Comparison of ENCODE assay signal across 8 mouse cellular contexts in genomic region chr15:89523283-89523832, GRCm38 (mm10). TPM values are rescaled to one million over a fixed set of nuclear protein-coding genes. Genes with fewer than 3 reads are reported as not detected.
DNase-seq lines count a peak whose midpoint lies in the region; ATAC-seq lines count a peak whose summit lies in the region.

No protein-coding gene starts in this region.

- no peak overlapping the region for H3K27ac ChIP-seq in heart, embryonic 13.5 days (replicated peaks)
- no peak overlapping the region for H3K27ac ChIP-seq in heart, embryonic 16.5 days (ENCODE audit: low read length)
- no peak overlapping the region for H3K27ac ChIP-seq in midbrain, embryonic 11.5 days (ENCODE audit: low read depth, low read length)

- peaks cover 54% of the 10 kb centered on the region for H3K27me3 ChIP-seq in heart, embryonic 13.5 days (replicated peaks)
- H3K27me3 ChIP-seq in heart, embryonic 16.5 days (ENCODE audit: control insufficient read depth, insufficient read depth, low read length) = peaks cover 40% of the 10 kb centered on the region
- H3K27me3 ChIP-seq in midbrain, embryonic 11.5 days (ENCODE audit: control insufficient read depth, insufficient read depth, low read length) = peaks cover 25% of the 10 kb centered on the region

- peak overlapping the region; percentile 12; the same call in 1 of the 2 replicates for H3K9ac ChIP-seq in heart, embryonic 13.5 days
- peak overlapping the region; percentile 30; the same call in 1 of the 2 replicates for H3K9ac ChIP-seq in heart, embryonic 16.5 days (ENCODE audit: low read length)
- no peak overlapping the region; the same call in 1 of the 2 replicates for H3K9ac ChIP-seq in midbrain, embryonic 11.5 days (ENCODE audit: low read length)

- 22% methylated on average over 24 of the region's 47 CpGs for WGBS in heart, embryonic 13.5 days
- 17% methylated on average over 42 of the region's 47 CpGs for WGBS in heart, embryonic 16.5 days
- 6% methylated on average over 26 of the region's 47 CpGs for WGBS in midbrain, embryonic 11.5 days

- 0 out of 2 replicates have a peak, but pooled peaks cover 7% of the 10 kb centered on the region for H3K4me1 ChIP-seq in heart, embryonic 13.5 days
- H3K4me1 ChIP-seq in heart, embryonic 16.5 days (ENCODE audit: control insufficient read depth, insufficient read depth, low read length) = peaks cover 4% of the 10 kb centered on the region
- peaks cover 6% of the 10 kb centered on the region for H3K4me1 ChIP-seq in midbrain, embryonic 11.5 days (ENCODE audit: control insufficient read depth, insufficient read depth, low read length)

- peak overlapping the region; percentile 64 for H3K4me3 ChIP-seq in heart, embryonic 13.5 days
- H3K4me3 ChIP-seq in heart, embryonic 16.5 days (ENCODE audit: low read length) = peak overlapping the region; percentile 60
- peak overlapping the region; percentile 50 for H3K4me3 ChIP-seq in midbrain, embryonic 11.5 days (ENCODE audit: low read depth, low read length)

- no peaks in the 10 kb centered on the region for H3K9me3 ChIP-seq in heart, embryonic 13.5 days
- no peaks in the 10 kb centered on the region for H3K9me3 ChIP-seq in heart, embryonic 16.5 days (replicated peaks; ENCODE audit: control insufficient read depth, low read length)
- H3K9me3 ChIP-seq in midbrain, embryonic 11.5 days (ENCODE audit: control insufficient read depth, low read length) = no peaks in the 10 kb centered on the region

- DNase-seq in heart, postnatal 4 days = no peak
- DNase-seq in cerebellum, adult 9-11 months = peak; percentile 81
- DNase-seq in midbrain, embryonic 11.5 days (ENCODE audit: low spot score, missing footprints) = peak; percentile 87
- DNase-seq in urinary bladder, postnatal 25 days (ENCODE audit: low spot score) = no peak
- DNase-seq in layer of hippocampus, postnatal 14 days (ENCODE audit: low spot score in 2 of 2) = no peak
- no peak for DNase-seq in frontal cortex, postnatal 36 days (ENCODE audit: low spot score in 2 of 2)

- peak overlapping the region; percentile 85 for H3K4me2 ChIP-seq in heart, embryonic 13.5 days
- peak overlapping the region; percentile 89 for H3K4me2 ChIP-seq in heart, embryonic 16.5 days (ENCODE audit: low read depth, low read length)
- H3K4me2 ChIP-seq in midbrain, embryonic 11.5 days = peak overlapping the region; percentile 91

- peaks cover 19% of the 10 kb centered on the region for H3K36me3 ChIP-seq in heart, embryonic 13.5 days
- no peaks in the 10 kb centered on the region for H3K36me3 ChIP-seq in heart, embryonic 16.5 days (ENCODE audit: control insufficient read depth, insufficient read depth)
- no peaks in the 10 kb centered on the region for H3K36me3 ChIP-seq in midbrain, embryonic 11.5 days (ENCODE audit: control insufficient read depth, insufficient read depth, low read length)

- no peak for ATAC-seq in heart, embryonic 13.5 days (ENCODE audit: extremely low read depth, insufficient number of reproducible peaks, low FRiP score, low TSS enrichment)
- peak; percentile 37; the same call in 1 of the 2 replicates for ATAC-seq in heart, embryonic 16.5 days (replicated peaks; ENCODE audit: extremely low read depth, insufficient read depth, low FRiP score)
- peak; percentile 58 for ATAC-seq in midbrain, embryonic 11.5 days (ENCODE audit: low FRiP score)

RNA-seq across cellular contexts. Expression of gene Shank3, which starts 23.9 kb away (rescaled TPM):
- polyA plus RNA-seq in heart, embryonic 13.5 days (2015; fragmentation: Nextera tagmentation; extraction: Ambion mirVana) = 1.7 and 2.0 TPM in 2 replicates
- total RNA-seq in heart, postnatal 4 days (2021) = 10 to 100 TPM; 70.0 to 73.7 TPM
- 1.6 and 2.0 TPM in 2 replicates for polyA plus RNA-seq in heart, embryonic 16.5 days (2015; fragmentation: Nextera tagmentation; extraction: Ambion mirVana)
- 2.2 TPM in 2 replicates for polyA plus RNA-seq in midbrain, embryonic 11.5 days (2014; fragmentation: Nextera tagmentation; extraction: Ambion mirVana)
- 100 to 1,000 TPM; 271 to 274 TPM for total RNA-seq in layer of hippocampus, postnatal 14 days (2021)

RNA-seq across cellular contexts. Expression of gene Acr, which starts 44.8 kb away (rescaled TPM):
- 0.24 and 0.33 TPM in 2 replicates for polyA plus RNA-seq in heart, embryonic 13.5 days (2015; fragmentation: Nextera tagmentation; extraction: Ambion mirVana)
- total RNA-seq in heart, postnatal 4 days (2021) = 1 to 10 TPM in 1 of 2 experiments, under 1 TPM in 1; 0.76 to 1.3 TPM
- 0.16 and 0.22 TPM in 2 replicates for polyA plus RNA-seq in heart, embryonic 16.5 days (2015; fragmentation: Nextera tagmentation; extraction: Ambion mirVana)
- 0.42 and 0.43 TPM in 2 replicates for polyA plus RNA-seq in midbrain, embryonic 11.5 days (2014; fragmentation: Nextera tagmentation; extraction: Ambion mirVana)
- 1 to 10 TPM in 1 of 2 experiments, under 1 TPM in 1; 0.65 to 2.4 TPM for total RNA-seq in layer of hippocampus, postnatal 14 days (2021)

RNA-seq across cellular contexts. Expression of gene Arsa, which starts 46.1 kb away (rescaled TPM):
- 15.1 and 15.3 TPM in 2 replicates for polyA plus RNA-seq in heart, embryonic 13.5 days (2015; fragmentation: Nextera tagmentation; extraction: Ambion mirVana)
- total RNA-seq in heart, postnatal 4 days (2021) = 10 to 100 TPM; 12.0 to 14.6 TPM
- 15.9 and 17.3 TPM in 2 replicates for polyA plus RNA-seq in heart, embryonic 16.5 days (2015; fragmentation: Nextera tagmentation; extraction: Ambion mirVana)
- 7.4 and 9.4 TPM in 2 replicates for polyA plus RNA-seq in midbrain, embryonic 11.5 days (2014; fragmentation: Nextera tagmentation; extraction: Ambion mirVana)
- 10 to 100 TPM; 29.1 to 31.5 TPM for total RNA-seq in layer of hippocampus, postnatal 14 days (2021)

Comparison
In these comparisons a context has a peak if more than half of its experiments do, and no peak if none do; other contexts are left out.
1. DNase-seq: peak in cerebellum, adult 9-11 months (single experiment) and midbrain, embryonic 11.5 days (single experiment); none in heart, postnatal 4 days (single experiment), urinary bladder, postnatal 25 days (single experiment), layer of hippocampus, postnatal 14 days (0 of 2) and frontal cortex, postnatal 36 days (0 of 2).
2. Peak in every context shown above with its lines, with median percentiles within 50 percentile points of each other: H3K4me2 ChIP-seq and H3K4me3 ChIP-seq.